Mouse (Mus musculus): ENCODE results near the gene Akap13.

The Akap13 gene

DNA sequence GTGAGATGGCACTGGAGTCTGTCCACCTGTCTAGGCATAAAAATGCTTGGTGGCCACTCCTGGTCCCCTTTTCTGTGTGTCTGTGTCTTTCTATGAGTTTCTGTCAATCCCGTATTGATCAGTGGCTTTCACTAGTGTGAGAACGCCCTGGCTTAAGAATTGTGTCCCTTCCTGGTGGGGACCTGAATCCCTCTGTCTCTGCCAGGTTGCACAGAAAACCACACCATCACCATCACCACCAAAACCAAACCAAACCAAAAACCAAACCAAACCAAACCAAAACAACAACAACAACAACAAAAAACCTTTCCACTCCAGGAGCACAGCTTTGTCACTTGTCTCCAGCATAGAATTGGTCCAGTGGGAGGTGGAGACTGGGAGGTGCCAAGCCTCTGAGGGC is 337.8 kb downstream of the Akap13 start:
- DNase-seq (ENCODE audit: low spot score in 2 of 2), result no peak

GRCm38 (mm10) chr7:75793654-75794335 is 338.5 kb downstream of the Akap13 start:
- no peak for DNase-seq (ENCODE audit: low spot score in 2 of 2)

DNA sequence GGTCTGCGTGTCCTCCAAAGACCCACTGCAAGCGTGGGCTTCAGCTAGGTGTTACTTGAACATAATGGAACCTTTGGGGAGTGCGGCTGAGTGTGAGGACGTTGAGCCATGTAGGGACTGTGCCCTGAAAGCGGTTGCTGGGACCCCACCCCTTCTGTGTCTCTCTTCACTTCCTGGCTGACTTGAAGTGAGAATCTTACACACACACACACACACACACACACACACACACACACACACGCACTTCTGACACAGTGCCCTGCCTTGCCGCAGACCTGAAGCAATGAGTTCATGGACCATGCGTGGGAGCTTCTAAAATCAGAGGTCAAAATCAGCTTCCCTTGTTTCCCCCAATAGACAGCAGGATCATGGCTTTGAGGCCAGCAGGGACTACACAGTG is 339.8 kb downstream of the Akap13 start:
- DNase-seq (ENCODE audit: low spot score in 2 of 2), result no peak

GRCm38 (mm10) chr7:75796474-75796873 is 341.1 kb downstream of the Akap13 start:
- no peak for DNase-seq (ENCODE audit: low spot score in 2 of 2)

DNA sequence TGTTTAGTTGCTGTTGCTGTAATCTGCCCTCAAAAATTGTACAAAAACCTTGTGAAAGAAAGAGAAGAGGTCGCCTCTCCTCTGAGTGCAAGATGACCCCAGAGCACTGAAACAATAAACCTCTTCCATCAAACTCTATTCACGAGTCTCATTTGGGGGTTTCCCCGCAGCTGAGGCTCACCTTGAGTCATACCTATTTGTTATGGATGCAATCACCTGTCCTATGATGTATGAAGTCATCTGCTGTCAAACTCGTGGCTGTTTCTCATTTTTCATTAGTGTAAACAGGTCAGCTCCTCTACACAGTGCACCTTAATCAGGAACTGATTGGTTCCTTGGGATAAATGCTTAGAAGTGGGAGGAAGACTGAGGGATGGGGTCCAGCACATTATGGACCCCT is 345.2 kb downstream of the Akap13 start:
- DNase-seq (ENCODE audit: low spot score in 2 of 2), result no peak

GRCm38 (mm10) chr7:75801022-75801421 is 345.7 kb downstream of the Akap13 start:
- no peak for DNase-seq (ENCODE audit: low spot score in 2 of 2)

GRCm38 (mm10) chr7:75801621-75802358 is 346.5 kb downstream of the Akap13 start:
- no peak for DNase-seq (ENCODE audit: low spot score in 2 of 2)

DNA sequence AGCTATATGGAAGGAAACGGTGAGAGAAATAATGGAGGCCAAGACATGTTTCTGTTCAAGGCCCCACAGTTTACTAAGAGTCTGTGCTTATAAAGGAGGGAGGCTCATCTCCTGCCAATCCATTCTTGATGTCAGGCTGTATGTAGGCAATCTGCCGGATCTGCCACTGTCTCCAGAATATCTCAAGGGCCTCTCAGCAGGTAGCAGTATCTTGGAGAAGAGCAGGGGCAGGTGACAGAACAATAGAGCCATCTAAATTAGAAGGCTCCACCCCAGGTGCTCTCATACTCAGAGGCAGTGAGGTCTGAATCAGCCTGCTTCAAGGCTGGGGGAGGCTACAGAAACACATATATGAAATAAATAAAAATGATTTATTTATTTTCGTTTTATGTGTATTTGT is 347.6 kb downstream of the Akap13 start:
- no peak for DNase-seq (ENCODE audit: low spot score in 2 of 2)
